Comparison of ENCODE assay signal across 21 mouse cellular contexts in genomic region chr7:27840104-27840503, GRCm38 (mm10).
"Had no signal": no experiment of that assay in that cellular context is flagged by ENCODE, and none has a peak within 500 bp of the region (broad histone marks: within the 10 kb centered on the region; RNA-seq: fewer than 3 reads in every experiment).

No protein-coding gene starts in this region.

- H3K4me3 ChIP-seq: left cerebral cortex, adult 2 months; limb, embryonic 15.5 days; liver, embryonic 12.5 days; liver, embryonic 15.5 days; lung, embryonic 15.5 days; midbrain, embryonic 12.5 days; stomach, embryonic 15.5 days had no signal

- H3K9me3 ChIP-seq: limb, embryonic 12.5 days; limb, embryonic 15.5 days; liver, embryonic 12.5 days; liver, embryonic 15.5 days; lung, embryonic 15.5 days; midbrain, embryonic 12.5 days; neural tube, embryonic 13.5 days; stomach, embryonic 15.5 days had no signal

- H3K4me1 ChIP-seq: limb, embryonic 15.5 days had no signal

- H3K27ac ChIP-seq: kidney, postnatal 0 days; left cerebral cortex, adult 2 months; limb, embryonic 12.5 days; limb, embryonic 15.5 days; liver, embryonic 12.5 days; liver, embryonic 15.5 days; lung, embryonic 15.5 days; midbrain, embryonic 12.5 days; neural tube, embryonic 13.5 days; stomach, embryonic 15.5 days had no signal

- DNase-seq: kidney, adult 2 months; kidney, postnatal 25 days; layer of hippocampus, postnatal 36 days; left cerebral cortex, postnatal 4 days; lung, adult 18-20 months; lung, postnatal 10 days; lung, postnatal 36 days; retina, postnatal 1 day; right cerebral cortex, postnatal 25 days; spleen, adult 18-20 months; thymus, postnatal 25 days had no signal

- H3K27me3 ChIP-seq: limb, embryonic 12.5 days; limb, embryonic 15.5 days; liver, embryonic 12.5 days; liver, embryonic 15.5 days; lung, embryonic 15.5 days; neural tube, embryonic 13.5 days; stomach, embryonic 15.5 days had no signal

- H3K9ac ChIP-seq: limb, embryonic 12.5 days; limb, embryonic 15.5 days; liver, embryonic 12.5 days; liver, embryonic 15.5 days; lung, embryonic 15.5 days; midbrain, embryonic 12.5 days; neural tube, embryonic 13.5 days; stomach, embryonic 15.5 days had no signal
